21 mouse cellular contexts compared by ENCODE assay signal in genomic region chr7:143049331-143049730, GRCm38 (mm10). TPM values are rescaled to one million over a fixed set of nuclear protein-coding genes. Genes with fewer than 3 reads are reported as not detected.
DNase-seq lines count a peak whose midpoint lies in the region; ATAC-seq and TF ChIP-seq lines count a peak whose summit lies in the region.
"Had no signal": no experiment of that assay in that cellular context is flagged by ENCODE, and none has a peak within 500 bp of the region (broad histone marks: within the 10 kb centered on the region; RNA-seq: fewer than 3 reads in every experiment).

No protein-coding gene starts in this region.

- peak; percentile 38 for DNase-seq in adrenal gland, postnatal 14 days
- DNase-seq in adrenal gland, adult 8-10 months: no peak
- no peak for DNase-seq in heart, embryonic 10.5 days (ENCODE audit: low spot score)
- no peak for DNase-seq in heart, postnatal 36 days
- peak; percentile 55 for DNase-seq in kidney, adult 2 months
- DNase-seq: forebrain, postnatal 0 days; gastrocnemius, postnatal 25 days; kidney, postnatal 4 days; liver, postnatal 0 days had no signal

- H3K9ac ChIP-seq in kidney, embryonic 14.5 days (ENCODE audit: low read depth, low read length): no peak overlapping the region
- no peak overlapping the region for H3K9ac ChIP-seq in heart, embryonic 16.5 days (ENCODE audit: low read length)
- H3K9ac ChIP-seq: forebrain, postnatal 0 days; liver, postnatal 0 days; midbrain, embryonic 15.5 days; neural tube, embryonic 12.5 days had no signal

- no peaks in the 10 kb centered on the region for H3K9me3 ChIP-seq in heart, embryonic 10.5 days
- H3K9me3 ChIP-seq in kidney, embryonic 14.5 days (ENCODE audit: control insufficient read depth, low read length): no peaks in the 10 kb centered on the region
- peaks cover 5% of the 10 kb centered on the region for H3K9me3 ChIP-seq in heart, embryonic 16.5 days (replicated peaks; ENCODE audit: control insufficient read depth, low read length)
- H3K9me3 ChIP-seq: forebrain, embryonic 10.5 days; limb, embryonic 10.5 days; midbrain, embryonic 15.5 days; neural tube, embryonic 12.5 days had no signal

- no peak for TF ChIP-seq CTCF in kidney, adult 2 months (conservative IDR thresholded peaks at IDR 0.05; ENCODE audit: insufficient read depth, insufficient read length, low read depth, low read length)

- peak overlapping the region; percentile 56 for H3K27ac ChIP-seq in heart, embryonic 10.5 days
- peak overlapping the region; percentile 80 for H3K27ac ChIP-seq in kidney, adult 2 months (ENCODE audit: insufficient read depth, low read depth, low read length)
- H3K27ac ChIP-seq in kidney, embryonic 14.5 days (ENCODE audit: low read depth, low read length): no peak overlapping the region
- peak overlapping the region; percentile 87 for H3K27ac ChIP-seq in heart, embryonic 16.5 days (ENCODE audit: low read length)
- H3K27ac ChIP-seq: forebrain, embryonic 10.5 days; limb, embryonic 10.5 days; macrophage; midbrain, embryonic 15.5 days; neural tube, embryonic 12.5 days had no signal

- H3K36me3 ChIP-seq in heart, embryonic 10.5 days: no peaks in the 10 kb centered on the region
- H3K36me3 ChIP-seq in kidney, adult 2 months (ENCODE audit: control insufficient read depth, insufficient read depth, low read length): no peaks in the 10 kb centered on the region
- H3K36me3 ChIP-seq in kidney, embryonic 14.5 days (ENCODE audit: control insufficient read depth, insufficient read depth, low read length): no peaks in the 10 kb centered on the region
- no peaks in the 10 kb centered on the region for H3K36me3 ChIP-seq in heart, embryonic 16.5 days (ENCODE audit: control insufficient read depth, insufficient read depth)
- H3K36me3 ChIP-seq: forebrain, embryonic 10.5 days; limb, embryonic 10.5 days; midbrain, embryonic 15.5 days; neural tube, embryonic 12.5 days had no signal

- TF ChIP-seq POLR2A in kidney, adult 2 months (IDR thresholded peaks at IDR 0.05; ENCODE audit: low read depth, low read length): no peak

- no peak overlapping the region for H3K4me3 ChIP-seq in heart, embryonic 10.5 days
- H3K4me3 ChIP-seq in kidney, adult 2 months (ENCODE audit: insufficient read depth, low read depth, low read length): no peak overlapping the region
- H3K4me3 ChIP-seq in kidney, embryonic 14.5 days (ENCODE audit: low read length): no peak overlapping the region
- no peak overlapping the region for H3K4me3 ChIP-seq in heart, embryonic 16.5 days (ENCODE audit: low read length)
- H3K4me3 ChIP-seq: forebrain, embryonic 10.5 days; limb, embryonic 10.5 days; midbrain, embryonic 15.5 days; neural tube, embryonic 12.5 days had no signal

- intact Hi-C loops in heart, postnatal 36 days (cut with DNase I): no loop called here

- no peak overlapping the region for H3K4me2 ChIP-seq in kidney, embryonic 14.5 days (replicated peaks; ENCODE audit: low read depth, low read length)
- H3K4me2 ChIP-seq in heart, embryonic 16.5 days (ENCODE audit: low read depth, low read length): no peak overlapping the region
- H3K4me2 ChIP-seq: liver, embryonic 11.5 days; midbrain, embryonic 15.5 days; neural tube, embryonic 12.5 days had no signal

- no peaks in the 10 kb centered on the region for H3K27me3 ChIP-seq in heart, embryonic 10.5 days (ENCODE audit: insufficient read depth, poor library complexity, severe bottlenecking)
- H3K27me3 ChIP-seq in kidney, adult 2 months (replicated peaks; ENCODE audit: control insufficient read depth, insufficient read depth, low read length): no peaks in the 10 kb centered on the region
- H3K27me3 ChIP-seq in kidney, embryonic 14.5 days (ENCODE audit: control insufficient read depth, insufficient read depth, low read length): no peaks in the 10 kb centered on the region
- H3K27me3 ChIP-seq in heart, embryonic 16.5 days (ENCODE audit: control insufficient read depth, insufficient read depth, low read length): no peaks in the 10 kb centered on the region
- H3K27me3 ChIP-seq: midbrain, embryonic 15.5 days; neural tube, embryonic 12.5 days had no signal

- 75% methylated on average over 3 of the region's 3 CpGs for WGBS in heart, embryonic 10.5 days
- WGBS in kidney, adult 2 months: 61% methylated on average over 3 of the region's 3 CpGs
- 84% methylated on average over 3 of the region's 3 CpGs for WGBS in kidney, embryonic 14.5 days
- 75% methylated on average over 3 of the region's 3 CpGs for WGBS in heart, embryonic 16.5 days

- H3K4me1 ChIP-seq in heart, embryonic 10.5 days: peaks cover 32% of the 10 kb centered on the region
- H3K4me1 ChIP-seq in kidney, adult 2 months (ENCODE audit: control insufficient read depth, insufficient read depth, low read length): peaks cover 27% of the 10 kb centered on the region
- peaks cover 8% of the 10 kb centered on the region for H3K4me1 ChIP-seq in kidney, embryonic 14.5 days (ENCODE audit: control insufficient read depth, insufficient read depth, low read length)
- peaks cover 32% of the 10 kb centered on the region for H3K4me1 ChIP-seq in heart, embryonic 16.5 days (ENCODE audit: control insufficient read depth, insufficient read depth, low read length)

- no peak for ATAC-seq in kidney, embryonic 14.5 days (ENCODE audit: low FRiP score, low TSS enrichment)
- no peak for ATAC-seq in heart, embryonic 16.5 days (replicated peaks; ENCODE audit: extremely low read depth, insufficient read depth, low FRiP score)
- ATAC-seq: CD4-positive, CD25-positive, alpha-beta regulatory T cell, adult 4 months; forebrain, postnatal 0 days; intestine, postnatal 0 days; liver, postnatal 0 days; lung, postnatal 0 days; midbrain, embryonic 15.5 days had no signal

RNA-seq across cellular contexts. Expression of gene Cd81, which starts 3.2 kb away (rescaled TPM):
- 536 and 561 TPM in 2 replicates for total RNA-seq in adrenal gland, postnatal 14 days (2021)
- total RNA-seq in adrenal gland, adult 8-10 months (2022): 100 to 1,000 TPM; 689 to 780 (median 728) TPM
- 472 and 583 TPM in 2 replicates for polyA plus RNA-seq in heart, embryonic 10.5 days (2016; fragmentation: Nextera tagmentation; extraction: Ambion mirVana)
- total RNA-seq in heart, postnatal 36 days (2021): 100 to 1,000 TPM; 398 to 441 TPM
- 801 and 824 TPM in 2 replicates for polyA plus RNA-seq in kidney, adult 2 months (2012; rRNA removed)
- polyA plus RNA-seq in kidney, embryonic 14.5 days (2014; fragmentation: Nextera tagmentation; extraction: Ambion mirVana): 477 and 494 TPM in 2 replicates
- 878 and 900 TPM in 2 replicates for polyA plus RNA-seq in heart, embryonic 16.5 days (2015; fragmentation: Nextera tagmentation; extraction: Ambion mirVana)

RNA-seq across cellular contexts. Expression of gene Tssc4, which starts 19.7 kb away (rescaled TPM):
- total RNA-seq in adrenal gland, postnatal 14 days (2021): 32.2 and 33.3 TPM in 2 replicates
- 10 to 100 TPM; 26.5 to 36.9 (median 33.5) TPM for total RNA-seq in adrenal gland, adult 8-10 months (2022)
- 78.0 and 99.5 TPM in 2 replicates for polyA plus RNA-seq in heart, embryonic 10.5 days (2016; fragmentation: Nextera tagmentation; extraction: Ambion mirVana)
- total RNA-seq in heart, postnatal 36 days (2021): 10 to 100 TPM; 15.3 TPM
- polyA plus RNA-seq in kidney, adult 2 months (2012; rRNA removed): 64.8 and 74.5 TPM in 2 replicates
- polyA plus RNA-seq in kidney, embryonic 14.5 days (2014; fragmentation: Nextera tagmentation; extraction: Ambion mirVana): 74.4 and 95.1 TPM in 2 replicates
- polyA plus RNA-seq in heart, embryonic 16.5 days (2015; fragmentation: Nextera tagmentation; extraction: Ambion mirVana): 59.2 and 61.5 TPM in 2 replicates

RNA-seq across cellular contexts. Expression of gene Tspan32, which starts 44.5 kb away (rescaled TPM):
- total RNA-seq in adrenal gland, postnatal 14 days (2021): 2.0 and 8.6 TPM in 2 replicates
- 1 to 10 TPM; 1.1 to 2.3 (median 1.7) TPM for total RNA-seq in adrenal gland, adult 8-10 months (2022)
- 19.3 and 21.1 TPM in 2 replicates for polyA plus RNA-seq in heart, embryonic 10.5 days (2016; fragmentation: Nextera tagmentation; extraction: Ambion mirVana)
- under 1 TPM; 0.28 to 0.46 TPM for total RNA-seq in heart, postnatal 36 days (2021)
- 0.99 and 5.1 TPM in 2 replicates for polyA plus RNA-seq in kidney, adult 2 months (2012; rRNA removed)
- 0.79 and 0.97 TPM in 2 replicates for polyA plus RNA-seq in kidney, embryonic 14.5 days (2014; fragmentation: Nextera tagmentation; extraction: Ambion mirVana)
- 2.5 and 2.9 TPM in 2 replicates for polyA plus RNA-seq in heart, embryonic 16.5 days (2015; fragmentation: Nextera tagmentation; extraction: Ambion mirVana)
- total RNA-seq: layer of hippocampus, postnatal 10 days had no signal

RNA-seq across cellular contexts. Expression of gene Trpm5, which starts 45.1 kb away (rescaled TPM):
- total RNA-seq in adrenal gland, postnatal 14 days (2021): 0.59 and 0.68 TPM in 2 replicates
- total RNA-seq in adrenal gland, adult 8-10 months (2022): under 1 TPM; 0.17 to 0.32 (median 0.27) TPM
- 1.1 and 1.5 TPM in 2 replicates for polyA plus RNA-seq in heart, embryonic 10.5 days (2016; fragmentation: Nextera tagmentation; extraction: Ambion mirVana)
- not detected for total RNA-seq in heart, postnatal 36 days (2021)
- polyA plus RNA-seq in kidney, adult 2 months (2012; rRNA removed): 0.03 TPM in 2 replicates
- 4.4 and 4.9 TPM in 2 replicates for polyA plus RNA-seq in kidney, embryonic 14.5 days (2014; fragmentation: Nextera tagmentation; extraction: Ambion mirVana)
- 3.1 and 3.7 TPM in 2 replicates for polyA plus RNA-seq in heart, embryonic 16.5 days (2015; fragmentation: Nextera tagmentation; extraction: Ambion mirVana)
- polyA plus RNA-seq: CD4-positive, CD25-positive, alpha-beta regulatory T cell, adult 4 months; macrophage had no signal

RNA-seq across cellular contexts. Expression of gene Kcnq1, which starts 56.8 kb away (rescaled TPM):
- 4.4 and 6.1 TPM in 2 replicates for total RNA-seq in adrenal gland, postnatal 14 days (2021)
- 10 to 100 TPM in 2 of 4 experiments, 1 to 10 TPM in 2; 3.7 to 14.9 (median 9.0) TPM for total RNA-seq in adrenal gland, adult 8-10 months (2022)
- 5.4 and 10.5 TPM in 2 replicates for polyA plus RNA-seq in heart, embryonic 10.5 days (2016; fragmentation: Nextera tagmentation; extraction: Ambion mirVana)
- 10 to 100 TPM; 34.3 to 37.1 TPM for total RNA-seq in heart, postnatal 36 days (2021)
- polyA plus RNA-seq in kidney, adult 2 months (2012; rRNA removed): 24.0 and 27.5 TPM in 2 replicates
- polyA plus RNA-seq in kidney, embryonic 14.5 days (2014; fragmentation: Nextera tagmentation; extraction: Ambion mirVana): 4.0 and 5.4 TPM in 2 replicates
- 34.6 and 34.9 TPM in 2 replicates for polyA plus RNA-seq in heart, embryonic 16.5 days (2015; fragmentation: Nextera tagmentation; extraction: Ambion mirVana)
- polyA plus RNA-seq: CD4-positive, CD25-positive, alpha-beta regulatory T cell, adult 4 months had no signal

Comparison
In these comparisons a context has a peak if more than half of its experiments do, and no peak if none do; other contexts are left out.
1. DNase-seq: peak in adrenal gland, postnatal 14 days (single experiment) and kidney, adult 2 months (single experiment); none in adrenal gland, adult 8-10 months (single experiment), heart, embryonic 10.5 days (single experiment) and heart, postnatal 36 days (0 of 2).